Mouse (Mus musculus): ENCODE results near the gene Scn1b. TPM values are rescaled to one million over a fixed set of nuclear protein-coding genes. Genes with fewer than 3 reads are reported as not detected.

Gene Scn1b
- 26.3 and 34.3 TPM in 2 replicates for polyA plus RNA-seq (2012; rRNA removed)

GRCm38 (mm10) chr7:31126851-31127724 lies at the start of gene Scn1b:
TSS of gene Scn1b (minus strand) at chr7:31127003.

GRCm38 (mm10) chr7:31155296-31156033 lies 28.7 kb upstream of the Scn1b start, which contains the start of gene Gramd1a:
TSS of gene Gramd1a (minus strand) at chr7:31155896.

GRCm38 (mm10) chr7:31115182-31115581 lies 11.6 kb downstream of the Scn1b start, which contains the start of gene Hpn:
TSS of gene Hpn (minus strand) at chr7:31115290.

GRCm38 (mm10) chr7:31076492-31076891 lies 50.3 kb downstream of the Scn1b start, which contains the start of gene Fxyd3:
TSS of gene Fxyd3 (minus strand) at chr7:31076704.

Other genes with a start within 250 kb of the Scn1b start
- 0.25 and 0.26 TPM in 2 replicates for gene Cd22, start 246.7 kb downstream of the Scn1b start, polyA plus RNA-seq (2012; rRNA removed)
- 0.23 and 0.74 TPM in 2 replicates for gene Mag, start 212.1 kb downstream of the Scn1b start, polyA plus RNA-seq (2012; rRNA removed)
- 198 and 246 TPM in 2 replicates for gene Hamp2, start 202.3 kb downstream of the Scn1b start, polyA plus RNA-seq (2012; rRNA removed)
- gene Hamp, start 183.0 kb downstream of the Scn1b start, polyA plus RNA-seq (2012; rRNA removed) = 3.0 and 4.3 TPM in 2 replicates
- 75.4 and 124 TPM in 2 replicates for gene Usf2, start 170.2 kb downstream of the Scn1b start, polyA plus RNA-seq (2012; rRNA removed)
- 247 and 370 TPM in 2 replicates for gene Lsr, start 153.5 kb downstream of the Scn1b start, polyA plus RNA-seq (2012; rRNA removed)
- 3.3 and 3.5 TPM in 2 replicates for gene Fam187b, start 153.2 kb downstream of the Scn1b start, polyA plus RNA-seq (2012; rRNA removed)
- 29.9 and 37.7 TPM in 2 replicates for gene Fxyd5, start 84.5 kb downstream of the Scn1b start, polyA plus RNA-seq (2012; rRNA removed)
- gene Fxyd7, start 75.5 kb downstream of the Scn1b start, polyA plus RNA-seq (2012; rRNA removed) = 4.0 and 8.9 TPM in 2 replicates
- gene Fxyd1, start 69.8 kb downstream of the Scn1b start, polyA plus RNA-seq (2012; rRNA removed) = 189 and 195 TPM in 2 replicates
- gene Lgi4, start 67.7 kb downstream of the Scn1b start, polyA plus RNA-seq (2012; rRNA removed) = 5.3 and 7.5 TPM in 2 replicates
- gene Fxyd3, start 50.3 kb downstream of the Scn1b start, polyA plus RNA-seq (2012; rRNA removed) = 369 and 371 TPM in 2 replicates
- 37.6 and 43.8 TPM in 2 replicates for gene Hpn, start 11.7 kb downstream of the Scn1b start, polyA plus RNA-seq (2012; rRNA removed)
- gene Gramd1a, start 28.9 kb upstream of the Scn1b start, polyA plus RNA-seq (2012; rRNA removed) = 69.8 and 74.7 TPM in 2 replicates
- not detected in 2 replicates for gene Scgb2b2, start 163.5 kb upstream of the Scn1b start, polyA plus RNA-seq (2012; rRNA removed)
- gene Scgb1b2, start 164.8 kb upstream of the Scn1b start, polyA plus RNA-seq (2012; rRNA removed) = not detected in 2 replicates
- gene Scgb2b3, start 235.1 kb upstream of the Scn1b start, polyA plus RNA-seq (2012; rRNA removed) = not detected in 2 replicates
- gene Scgb1b3, start 248.6 kb upstream of the Scn1b start, polyA plus RNA-seq (2012; rRNA removed) = not detected in 2 replicates

Data from stomach, adult 2 months (tissue).